Mouse (Mus musculus) left cerebral cortex, postnatal 10 days (tissue): ENCODE data around the gene Oxt. TPM values are rescaled to one million over a fixed set of nuclear protein-coding genes. Genes with fewer than 3 reads are reported as not detected.
A peak's percentile ranks its signal among the peaks of the same experiment; 100 is the strongest.

ENCODE experiments used
- DNase-seq, 2 experiments: peaks; one replicate each; pipeline ENCODE4 v3.0.0; 2021 to 2022; ENCODE audit warnings: low spot score in 2 of 2, mixed read lengths in 1 of 2; ENCODE audit errors: extremely low spot score in 1 of 2
- intact Hi-C: fragments of 180-260 bp; cut with DNase I; formaldehyde crosslinking; loops from one replicate; pipeline ENCODE4 v1.15.1; 2025
- total RNA-seq, 2 experiments: library from RNA; stranded (reverse); gene quantifications; 2 replicates each; pipeline ENCODE4 v1.2.3; 2021

The Oxt gene
- total RNA-seq = under 1 TPM in 1 of 2 experiments, not detected in 1; 0.84 TPM

- no peak for DNase-seq
- intact Hi-C loops = no loop called here
These were observed at the start of gene Oxt for GRCm38 (mm10) chr2:130575873-130576272. TSS of gene Oxt (plus strand) at chr2:130576173.

- intact Hi-C loops = no loop called here
- peak in 1 of 2 experiments; percentile 4 for DNase-seq
These were observed 47.5 kb upstream of the Oxt start for GRCm38 (mm10) chr2:130528457-130528856.

GRCm38 (mm10) chr2:130529290-130529689, 46.7 kb upstream of the Oxt start:
- intact Hi-C loops = no loop called here

DNA sequence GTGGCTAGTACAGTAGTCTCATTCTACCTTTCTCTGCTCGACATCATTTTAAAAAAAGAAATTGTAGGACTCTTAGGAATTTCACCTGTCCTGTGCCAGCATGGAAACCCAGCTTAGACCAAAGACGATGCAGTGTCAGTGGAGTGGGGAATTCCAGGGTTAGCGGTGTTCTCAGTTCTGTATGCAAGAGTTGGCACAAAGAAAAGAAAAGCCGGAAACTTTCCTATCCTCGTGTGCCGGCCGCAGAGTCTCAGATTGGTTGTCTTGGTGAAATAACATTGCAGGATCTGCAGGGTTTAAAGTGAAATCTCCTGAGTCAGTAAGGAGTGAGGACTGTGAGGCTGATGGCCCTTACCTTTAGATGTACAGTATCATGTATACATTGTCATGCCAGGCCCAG, 46.0 kb upstream of the Oxt start:
- intact Hi-C loops = no loop called here
- no peak for DNase-seq

More at GRCm38 (mm10) chr2:130529290-130529689, 46.7 kb upstream of the Oxt start:
- DNase-seq = no peak

GRCm38 (mm10) chr2:130532201-130532600, 43.8 kb upstream of the Oxt start:
- intact Hi-C loops = no loop called here
- no peak for DNase-seq

- intact Hi-C loops = no loop called here
These were observed 41.0 kb upstream of the Oxt start for GRCm38 (mm10) chr2:130535017-130535416.

DNA sequence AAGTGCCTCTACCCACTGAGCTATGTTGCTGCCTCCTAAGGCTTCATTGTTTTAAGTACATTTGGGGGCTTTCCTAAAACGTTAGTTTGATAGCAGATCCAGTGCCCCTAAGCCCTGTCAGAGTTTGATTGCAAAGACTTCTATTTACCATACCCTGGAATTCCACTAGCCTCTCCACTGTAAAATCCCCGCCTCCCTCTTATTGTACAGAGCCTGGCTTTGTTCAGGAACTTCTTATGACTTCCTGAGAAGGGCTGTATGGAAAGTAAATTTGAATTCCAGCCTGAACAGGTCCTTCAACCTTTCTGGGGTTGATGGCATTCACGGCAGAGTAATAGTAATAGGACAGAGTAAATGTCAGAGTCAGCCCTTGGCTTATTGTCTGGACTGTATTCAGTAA, 39.1 kb upstream of the Oxt start:
- intact Hi-C loops = no loop called here
- no peak for DNase-seq

More at GRCm38 (mm10) chr2:130535017-130535416, 41.0 kb upstream of the Oxt start:
- no peak for DNase-seq

DNA sequence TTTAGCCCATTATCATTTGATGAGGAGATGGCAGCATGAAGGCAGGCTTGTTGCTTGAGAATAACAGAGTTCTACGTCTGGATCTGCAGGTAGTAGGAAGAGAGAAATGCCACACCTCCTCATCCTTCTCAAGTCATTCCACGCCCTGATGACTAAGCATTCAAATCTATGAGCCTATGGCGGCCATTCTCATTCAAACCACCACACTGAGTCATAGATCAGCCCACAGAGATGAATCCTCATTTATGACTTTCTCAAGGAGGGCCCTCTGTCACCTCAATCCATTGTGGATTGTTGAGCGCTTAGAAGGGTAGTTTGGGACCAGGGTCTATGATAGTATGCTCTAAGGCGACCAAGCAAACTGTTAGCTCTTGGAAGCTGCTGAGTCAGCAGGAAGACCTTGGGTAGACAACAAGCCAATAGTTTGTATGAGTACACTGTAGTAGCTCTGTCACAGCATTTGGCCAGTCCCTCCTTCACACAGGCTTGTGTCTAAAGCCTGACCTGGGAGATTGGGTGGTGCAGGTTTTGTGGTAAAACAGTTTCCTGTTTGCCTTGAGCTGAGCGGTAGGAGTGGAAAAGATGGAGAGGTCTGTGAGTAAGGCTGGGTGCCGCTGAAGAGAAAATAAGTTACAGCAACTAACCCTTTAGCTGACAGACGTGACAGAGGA, 37.0 kb upstream of the Oxt start:
- no peak for DNase-seq
- intact Hi-C loops = no loop called here

- intact Hi-C loops = no loop called here
- no peak for DNase-seq
These were observed 35.7 kb upstream of the Oxt start for GRCm38 (mm10) chr2:130540266-130540665.

DNA sequence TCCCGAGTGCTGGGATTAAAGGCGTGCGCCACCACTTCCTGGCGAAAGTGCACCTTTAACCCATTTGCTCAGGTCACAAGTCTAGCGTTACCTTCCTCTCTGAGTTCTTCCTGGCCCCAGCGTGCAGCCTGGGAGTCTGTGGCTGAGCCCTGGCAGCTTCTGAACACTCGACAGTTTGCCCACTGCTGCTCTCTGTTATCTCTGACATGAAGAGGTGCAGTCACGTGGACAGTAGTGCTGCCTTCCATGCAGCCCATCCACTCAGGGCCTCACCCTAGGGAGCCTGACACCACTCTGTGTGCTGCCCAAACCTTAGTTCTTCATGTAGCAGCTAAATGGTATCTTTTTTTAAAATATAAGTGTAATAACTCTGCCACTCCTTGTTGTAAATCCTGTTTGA, 29.0 kb upstream of the Oxt start:
- intact Hi-C loops = no loop called here
- DNase-seq = no peak

GRCm38 (mm10) chr2:130554841-130555240, 21.1 kb upstream of the Oxt start:
- intact Hi-C loops = no loop called here
- no peak for DNase-seq

GRCm38 (mm10) chr2:130556292-130556691, 19.7 kb upstream of the Oxt start:
- intact Hi-C loops = no loop called here
- no peak for DNase-seq

- intact Hi-C loops = no loop called here
These were observed 18.5 kb upstream of the Oxt start for GRCm38 (mm10) chr2:130557462-130557861.

GRCm38 (mm10) chr2:130558015-130558414, 18.0 kb upstream of the Oxt start:
- intact Hi-C loops = no loop called here
- DNase-seq = no peak

More at GRCm38 (mm10) chr2:130557462-130557861, 18.5 kb upstream of the Oxt start:
- DNase-seq = no peak

- intact Hi-C loops = loop anchor here (10.0 kb wide), 1 partner anchor 101 kb away; the partner anchor contains the start of genes Ddrgk1 and Itpa
- DNase-seq = peak; percentile 92 to 97
These were observed 12.5 kb upstream of the Oxt start, which contains the start of gene Mrps26 for GRCm38 (mm10) chr2:130563212-130564055. TSS of gene Mrps26 (plus strand) at chr2:130563742.

GRCm38 (mm10) chr2:130564063-130564462, 11.9 kb upstream of the Oxt start:
- peak in 1 of 2 experiments; percentile 54 for DNase-seq
- intact Hi-C loops = loop anchor here (10.0 kb wide), 1 partner anchor 101 kb away; the partner anchor contains the start of genes Ddrgk1 and Itpa

DNA sequence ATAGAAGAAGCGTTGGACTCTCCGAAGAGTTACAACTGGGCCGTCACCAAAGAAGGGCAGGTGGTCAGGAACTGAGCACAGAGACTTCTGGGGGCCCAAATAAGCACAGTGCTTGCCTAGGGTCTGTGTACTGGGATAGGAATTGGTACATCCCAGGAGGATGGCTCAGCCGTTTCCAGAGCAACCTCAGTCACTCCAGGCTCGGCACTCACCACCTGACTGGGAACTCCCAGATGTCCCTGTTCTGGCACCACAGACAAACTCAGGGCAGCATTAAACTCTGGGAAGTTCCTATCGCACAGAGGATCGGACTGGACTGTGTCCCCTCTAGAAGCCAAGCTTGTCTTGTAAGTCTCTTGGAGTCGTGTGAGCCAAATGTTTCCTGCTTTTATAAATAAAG, 11.0 kb upstream of the Oxt start:
- DNase-seq = no peak
- intact Hi-C loops = loop anchor here (10.0 kb wide), 1 partner anchor 100 kb away; the partner anchor contains the start of genes Ddrgk1 and Itpa

GRCm38 (mm10) chr2:130568921-130569320, 7.1 kb upstream of the Oxt start:
- DNase-seq = no peak
- intact Hi-C loops = loop anchor here (10.0 kb wide), 1 partner anchor 96 kb away; the partner anchor contains the start of genes Ddrgk1 and Itpa

- DNase-seq = no peak
- intact Hi-C loops = loop anchor here (10.0 kb wide), 1 partner anchor 95 kb away; the partner anchor contains the start of genes Ddrgk1 and Itpa
These were observed 6.0 kb upstream of the Oxt start for GRCm38 (mm10) chr2:130569926-130570325.
